Mouse (Mus musculus): ENCODE results near the gene Pde4a. TPM values are rescaled to one million over a fixed set of nuclear protein-coding genes. Genes with fewer than 3 reads are reported as not detected.
"Not testable (repeated sequence)": the region's sequence is repeated elsewhere in the genome, so short reads cannot be mapped to it uniquely, and the experiment has no call there.

Gene Pde4a
- polyA plus RNA-seq, 1 experiment from 2014 or later, result 18.9 TPM

GRCm38 (mm10) chr9:21211624-21212023 lies 46.1 kb downstream of the Pde4a start:
- H3K9ac ChIP-seq, result no peak overlapping the region
- no peaks in the 10 kb centered on the region for H3K27me3 ChIP-seq
- 77% methylated on average over 7 of the region's 7 CpGs for WGBS
- no peak overlapping the region for H3K4me3 ChIP-seq
- H3K9me3 ChIP-seq, result no peaks in the 10 kb centered on the region
- H3K4me2 ChIP-seq, result no peak overlapping the region
- no peak overlapping the region for H3K27ac ChIP-seq (replicated peaks)
- H3K36me3 ChIP-seq, result peaks cover 38% of the 10 kb centered on the region
- ATAC-seq (ENCODE audit: low read depth), result no peak
- peaks cover 6% of the 10 kb centered on the region for H3K4me1 ChIP-seq (replicated peaks)

GRCm38 (mm10) chr9:21213617-21214190 lies 48.2 kb downstream of the Pde4a start:
- ATAC-seq (ENCODE audit: low read depth), result no peak; the same call in 1 of the 2 replicates
- Histone ChIP-seq H3K9me3 (no peaks in the 10 kb centered on the region), H3K4me2 (no peak overlapping the region), H3K27me3 (no peaks in the 10 kb centered on the region), H3K4me1 (replicated peaks) (peaks cover 9% of the 10 kb centered on the region), H3K4me3 (no peak overlapping the region), H3K9ac (no peak overlapping the region), H3K36me3 (peaks cover 20% of the 10 kb centered on the region), H3K27ac (replicated peaks) (no peak overlapping the region)
- 42% methylated on average over 7 of the region's 7 CpGs for WGBS

- Histone ChIP-seq H3K9me3 (no peaks in the 10 kb centered on the region), H3K4me3 (no peak overlapping the region), H3K4me2 (0 out of 2 replicates have a peak overlapping the region, but pooled peaks have one; percentile 16), H3K4me1 (replicated peaks) (peaks cover 14% of the 10 kb centered on the region), H3K36me3 (peaks cover 8% of the 10 kb centered on the region), H3K27ac (replicated peaks) (0 out of 2 replicates have a peak overlapping the region, but pooled peaks have one; percentile 18), H3K27me3 (no peaks in the 10 kb centered on the region), H3K9ac (peak overlapping the region; percentile 34; the same call in 1 of the 2 replicates)
- 60% methylated on average over 25 of the region's 25 CpGs for WGBS
- ATAC-seq (ENCODE audit: low read depth), result no peak
Observed at GRCm38 (mm10) chr9:21216050-21216841, 50.7 kb downstream of the Pde4a start.

GRCm38 (mm10) chr9:21219820-21220219 lies 54.3 kb downstream of the Pde4a start:
- Histone ChIP-seq H3K4me1 (replicated peaks) (peaks cover 14% of the 10 kb centered on the region), H3K36me3 (no peaks in the 10 kb centered on the region), H3K9ac (no peak overlapping the region), H3K9me3 (no peaks in the 10 kb centered on the region), H3K4me3 (no peak overlapping the region), H3K4me2 (no peak overlapping the region), H3K27ac (replicated peaks) (no peak overlapping the region), H3K27me3 (no peaks in the 10 kb centered on the region)
- no peak for ATAC-seq (ENCODE audit: low read depth)
- 52% methylated on average over 3 of the region's 3 CpGs for WGBS

- peak overlapping the region; percentile 48 for H3K4me2 ChIP-seq
- no peak overlapping the region for H3K27ac ChIP-seq (replicated peaks)
- no peak overlapping the region for H3K9ac ChIP-seq
- H3K36me3 ChIP-seq, result no peaks in the 10 kb centered on the region
- H3K9me3 ChIP-seq, result no peaks in the 10 kb centered on the region
- H3K4me3 ChIP-seq, result peak overlapping the region; percentile 15
- ATAC-seq (ENCODE audit: low read depth), result peak; percentile 86
- no peaks in the 10 kb centered on the region for H3K27me3 ChIP-seq
- peaks cover 20% of the 10 kb centered on the region for H3K4me1 ChIP-seq (replicated peaks)
- WGBS, result 15% methylated on average over 21 of the region's 21 CpGs
Observed at GRCm38 (mm10) chr9:21220490-21221382, 55.2 kb downstream of the Pde4a start.

- 20% methylated on average over 7 of the region's 7 CpGs for WGBS
- no peak for ATAC-seq (ENCODE audit: low read depth)
- 0 out of 2 replicates have a peak overlapping the region, but pooled peaks have one; percentile 48 for H3K4me2 ChIP-seq
Observed at GRCm38 (mm10) chr9:21221383-21221929, 55.9 kb downstream of the Pde4a start.

GRCm38 (mm10) chr9:21223490-21223889 lies 58.0 kb downstream of the Pde4a start:
- not testable (repeated sequence) for ATAC-seq (ENCODE audit: low read depth); H3K27ac ChIP-seq (replicated peaks); H3K36me3 ChIP-seq; H3K9me3 ChIP-seq; H3K4me3 ChIP-seq; H3K4me2 ChIP-seq; H3K9ac ChIP-seq; H3K27me3 ChIP-seq
- H3K4me1 ChIP-seq (replicated peaks), result peaks cover 23% of the 10 kb centered on the region
- WGBS, result 95% methylated on average over 2 of the region's 2 CpGs

More at GRCm38 (mm10) chr9:21221383-21221929, 55.9 kb downstream of the Pde4a start:
- H3K4me1 ChIP-seq (replicated peaks), result peaks cover 15% of the 10 kb centered on the region
- no peaks in the 10 kb centered on the region for H3K9me3 ChIP-seq
- no peaks in the 10 kb centered on the region for H3K36me3 ChIP-seq
- H3K4me3 ChIP-seq, result no peak overlapping the region
- no peaks in the 10 kb centered on the region for H3K27me3 ChIP-seq
- H3K9ac ChIP-seq, result no peak overlapping the region
- H3K27ac ChIP-seq (replicated peaks), result no peak overlapping the region

- no peak overlapping the region for H3K9ac ChIP-seq
- H3K4me2 ChIP-seq, result no peak overlapping the region
- peaks cover 23% of the 10 kb centered on the region for H3K4me1 ChIP-seq (replicated peaks)
- 92% methylated on average over 6 of the region's 6 CpGs for WGBS
- no peak for ATAC-seq (ENCODE audit: low read depth)
- no peak overlapping the region for H3K27ac ChIP-seq (replicated peaks)
- no peaks in the 10 kb centered on the region for H3K36me3 ChIP-seq
- H3K9me3 ChIP-seq, result no peaks in the 10 kb centered on the region
- no peaks in the 10 kb centered on the region for H3K27me3 ChIP-seq
- no peak overlapping the region for H3K4me3 ChIP-seq
Observed at GRCm38 (mm10) chr9:21223906-21224305, 58.4 kb downstream of the Pde4a start.

- Histone ChIP-seq H3K27ac (replicated peaks) (no peak overlapping the region), H3K9me3 (no peaks in the 10 kb centered on the region), H3K9ac (peak overlapping the region; percentile 60), H3K4me1 (replicated peaks) (peaks cover 23% of the 10 kb centered on the region), H3K27me3 (no peaks in the 10 kb centered on the region), H3K4me2 (peak overlapping the region; percentile 48), H3K4me3 (peak overlapping the region; percentile 19), H3K36me3 (peaks cover 8% of the 10 kb centered on the region)
- no peak for ATAC-seq (ENCODE audit: low read depth)
- WGBS, result 20% methylated on average over 26 of the region's 26 CpGs
Observed at GRCm38 (mm10) chr9:21224576-21225414, 59.3 kb downstream of the Pde4a start.

GRCm38 (mm10) chr9:21225415-21225758 lies 59.9 kb downstream of the Pde4a start:
- H3K36me3 ChIP-seq, result peaks cover 14% of the 10 kb centered on the region
- peaks cover 23% of the 10 kb centered on the region for H3K4me1 ChIP-seq (replicated peaks)
- no peaks in the 10 kb centered on the region for H3K9me3 ChIP-seq
- no peaks in the 10 kb centered on the region for H3K27me3 ChIP-seq
- 6% methylated on average over 7 of the region's 7 CpGs for WGBS
- peak overlapping the region; percentile 60 for H3K9ac ChIP-seq
- no peak overlapping the region for H3K27ac ChIP-seq (replicated peaks)
- ATAC-seq (ENCODE audit: low read depth), result no peak
- peak overlapping the region; percentile 48 for H3K4me2 ChIP-seq
- peak overlapping the region; percentile 19 for H3K4me3 ChIP-seq

- Histone ChIP-seq H3K27ac (replicated peaks) (no peak overlapping the region), H3K27me3 (no peaks in the 10 kb centered on the region), H3K4me3 (peak overlapping the region; percentile 24), H3K36me3 (peaks cover 28% of the 10 kb centered on the region), H3K4me2 (peak overlapping the region; percentile 49), H3K9me3 (no peaks in the 10 kb centered on the region), H3K9ac (peak overlapping the region; percentile 65), H3K4me1 (replicated peaks) (peaks cover 18% of the 10 kb centered on the region)
- WGBS, result 19% methylated on average over 16 of the region's 16 CpGs
- ATAC-seq (ENCODE audit: low read depth), result peak; percentile 60
Observed at GRCm38 (mm10) chr9:21227342-21227741, 61.8 kb downstream of the Pde4a start.

All from neural tube, embryonic 13.5 days (tissue).